Mouse (Mus musculus) cortical plate, adult 2 months (tissue): ENCODE results near the gene Hoxd13. TPM values are rescaled to one million over a fixed set of nuclear protein-coding genes. Genes with fewer than 3 reads are reported as not detected.

Source experiments
- H3K27ac ChIP-seq: fragments of 200-500 bp; 2 replicates; pipeline ENCODE4 v1.5.1; 2012; ENCODE audit warnings: low read length, control low read depth, inconsistent platforms; ENCODE audit not compliant: insufficient read depth
- H3K4me1 ChIP-seq: fragments of 200-500 bp; 2 replicates; pipeline ENCODE4 v1.6.1; 2011; ENCODE audit warnings: low read length; ENCODE audit not compliant: control insufficient read depth, insufficient read depth
- H3K4me3 ChIP-seq: fragments of 200-500 bp; 2 replicates; pipeline ENCODE4 v1.5.1; 2011; ENCODE audit warnings: mild to moderate bottlenecking, low read length, control low read depth; ENCODE audit not compliant: insufficient read depth
- CTCF ChIP-seq: fragments of 200-500 bp; IDR thresholded peaks from 2 replicates; pipeline ENCODE4 v1.5.1; 2011; ENCODE audit warnings: mild to moderate bottlenecking, control low read depth, low read length; ENCODE audit not compliant: insufficient read depth; ENCODE audit errors: extremely low read depth
- POLR2A ChIP-seq: fragments of 200-500 bp; IDR thresholded peaks from 2 replicates; pipeline ENCODE4 v1.6.1; 2011; ENCODE audit warnings: mild to moderate bottlenecking, low read length, control low read depth; ENCODE audit not compliant: insufficient read depth; ENCODE audit errors: extremely low read depth
- polyA plus RNA-seq: library from polyadenylated mRNA; depleted of rRNA; stranded (reverse); fragments of >200 nt; gene quantifications from 2 replicates; pipeline ENCODE4 v1.2.3, GENCODE M21; 2012

The Hoxd13 gene
- polyA plus RNA-seq, 1 experiment: not detected

- Histone ChIP-seq H3K27ac (no peak overlapping the region), H3K4me3 (no peak overlapping the region), H3K4me1 (no peaks in the 10 kb centered on the region)
- TF ChIP-seq CTCF (peak; percentile 84), POLR2A (no peak)
Measured at GRCm38 (mm10) chr2:74701949-74702819, 34.1 kb downstream of the Hoxd13 start.

GRCm38 (mm10) chr2:74702820-74703219 lies 34.7 kb downstream of the Hoxd13 start:
- TF ChIP-seq CTCF: no peak
- TF ChIP-seq POLR2A: no peak
- no peaks in the 10 kb centered on the region for H3K4me1 ChIP-seq
- H3K4me3 ChIP-seq: no peak overlapping the region
- H3K27ac ChIP-seq: no peak overlapping the region

- Histone ChIP-seq H3K4me3 (no peak overlapping the region), H3K27ac (no peak overlapping the region), H3K4me1 (no peaks in the 10 kb centered on the region)
- no peak for TF ChIP-seq CTCF
- no peak for TF ChIP-seq POLR2A
Measured at GRCm38 (mm10) chr2:74703317-74703716, 35.2 kb downstream of the Hoxd13 start.

- Histone ChIP-seq H3K4me1 (no peaks in the 10 kb centered on the region), H3K27ac (no peak overlapping the region), H3K4me3 (no peak overlapping the region)
- TF ChIP-seq POLR2A: no peak
- no peak for TF ChIP-seq CTCF
Measured at GRCm38 (mm10) chr2:74703720-74704392, 35.7 kb downstream of the Hoxd13 start.

GRCm38 (mm10) chr2:74704393-74704998 lies 36.4 kb downstream of the Hoxd13 start, which contains the start of gene Hoxd8:
Gene Hoxd8 (plus strand): TSS chr2:74704615.
- H3K4me3 ChIP-seq: no peak within 1 kb of the TSS
- TF ChIP-seq CTCF: no peak
- no peak for TF ChIP-seq POLR2A

GRCm38 (mm10) chr2:74704999-74705466 lies 36.9 kb downstream of the Hoxd13 start:
- H3K4me3 ChIP-seq: no peak overlapping the region
- no peak for TF ChIP-seq POLR2A
- no peak for TF ChIP-seq CTCF
- no peak overlapping the region for H3K27ac ChIP-seq
- H3K4me1 ChIP-seq: no peaks in the 10 kb centered on the region

More at GRCm38 (mm10) chr2:74704393-74704998, 36.4 kb downstream of the Hoxd13 start, which contains the start of gene Hoxd8:
- no peak within 1 kb of the TSS for H3K27ac ChIP-seq
- H3K4me1 ChIP-seq: no peaks in the 10 kb centered on the region

GRCm38 (mm10) chr2:74705467-74706089 lies 37.5 kb downstream of the Hoxd13 start:
- no peak overlapping the region for H3K4me3 ChIP-seq
- no peak for TF ChIP-seq CTCF
- TF ChIP-seq POLR2A: no peak
- no peaks in the 10 kb centered on the region for H3K4me1 ChIP-seq
- H3K27ac ChIP-seq: no peak overlapping the region

- no peak overlapping the region for H3K4me3 ChIP-seq
- no peaks in the 10 kb centered on the region for H3K4me1 ChIP-seq
- TF ChIP-seq CTCF (no peak), POLR2A (no peak)
- H3K27ac ChIP-seq: no peak overlapping the region
Measured at GRCm38 (mm10) chr2:74706393-74706960, 38.4 kb downstream of the Hoxd13 start.

- Histone ChIP-seq H3K4me3 (no peak overlapping the region), H3K4me1 (no peaks in the 10 kb centered on the region), H3K27ac (no peak overlapping the region)
- TF ChIP-seq POLR2A (no peak), CTCF (no peak)
Measured at GRCm38 (mm10) chr2:74707599-74707998, 39.5 kb downstream of the Hoxd13 start.
